Mouse (Mus musculus): ENCODE results near the gene Wfdc9. TPM values are rescaled to one million over a fixed set of nuclear protein-coding genes. Genes with fewer than 3 reads are reported as not detected.
A peak's percentile ranks its signal among the peaks of the same experiment; 100 is the strongest.

The Wfdc9 gene
- polyA plus RNA-seq, 1 experiment from 2014 or later = not detected

- Histone ChIP-seq H3K4me3 (ENCODE audit: low read depth, low read length) (no peak overlapping the region), H3K4me1 (replicated peaks; ENCODE audit: control insufficient read depth, insufficient read depth) (no peaks in the 10 kb centered on the region), H3K9me3 (ENCODE audit: control insufficient read depth, low read length) (no peaks in the 10 kb centered on the region), H3K9ac (ENCODE audit: low read length) (no peak overlapping the region), H3K36me3 (ENCODE audit: control insufficient read depth, insufficient read depth, low read length) (no peaks in the 10 kb centered on the region), H3K27me3 (ENCODE audit: control insufficient read depth, insufficient read depth, low read length) (no peaks in the 10 kb centered on the region), H3K27ac (replicated peaks) (no peak overlapping the region), H3K4me2 (replicated peaks; ENCODE audit: low read depth) (no peak overlapping the region)
- 81% methylated on average over 7 of the region's 7 CpGs for WGBS
- DNase-seq (ENCODE audit: low spot score) (no peak), ATAC-seq (ENCODE audit: low FRiP score, low TSS enrichment) (no peak)
- TF ChIP-seq CTCF (IDR thresholded peaks at IDR 0.05; ENCODE audit: low read depth) = peak; percentile 43
- TF ChIP-seq EP300 (optimal IDR thresholded peaks at IDR 0.05) = no peak
These were observed 19.7 kb upstream of the Wfdc9 start for GRCm38 (mm10) chr2:164676103-164676502.

DNA sequence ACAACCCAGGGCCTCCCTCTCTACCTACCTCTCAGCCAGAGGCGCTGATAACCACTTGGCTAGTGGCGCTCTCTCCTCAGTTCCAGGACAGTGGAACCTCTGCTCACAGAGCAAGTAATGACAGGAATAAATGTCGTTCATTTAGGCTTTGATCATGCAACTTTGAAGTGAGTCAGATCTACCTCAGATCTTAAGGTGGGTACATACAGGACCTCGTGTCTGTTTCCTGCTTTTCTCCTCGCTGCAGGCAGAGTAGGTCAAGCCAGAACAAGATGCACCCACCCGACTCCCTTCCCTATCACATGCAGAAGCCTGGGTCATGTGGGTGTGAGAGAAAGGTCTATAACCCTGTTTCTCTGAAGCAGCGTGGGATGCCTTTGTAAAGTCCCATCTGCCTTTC is 17.6 kb upstream of the Wfdc9 start, which contains the start of gene Wfdc11:
Wfdc11 (minus strand) TSS at position 101 of the 400 bp plus-strand sequence.
- Histone ChIP-seq H3K36me3 (ENCODE audit: control insufficient read depth, insufficient read depth, low read length) (no peaks in the 10 kb centered on the region), H3K9ac (ENCODE audit: low read length) (no peak within 1 kb of the TSS), H3K4me2 (replicated peaks; ENCODE audit: low read depth) (no peak within 1 kb of the TSS), H3K27ac (replicated peaks) (no peak within 1 kb of the TSS), H3K4me1 (replicated peaks; ENCODE audit: control insufficient read depth, insufficient read depth) (no peaks in the 10 kb centered on the region), H3K9me3 (ENCODE audit: control insufficient read depth, low read length) (no peaks in the 10 kb centered on the region), H3K27me3 (ENCODE audit: control insufficient read depth, insufficient read depth, low read length) (no peaks in the 10 kb centered on the region), H3K4me3 (ENCODE audit: low read depth, low read length) (no peak within 1 kb of the TSS)
- 53% methylated on average over 7 of the region's 7 CpGs for WGBS
- DNase-seq (ENCODE audit: low spot score) = no peak
- ATAC-seq (ENCODE audit: low FRiP score, low TSS enrichment) = no peak
- TF ChIP-seq CTCF (IDR thresholded peaks at IDR 0.05; ENCODE audit: low read depth) = no peak
- TF ChIP-seq EP300 (optimal IDR thresholded peaks at IDR 0.05) = no peak

DNA sequence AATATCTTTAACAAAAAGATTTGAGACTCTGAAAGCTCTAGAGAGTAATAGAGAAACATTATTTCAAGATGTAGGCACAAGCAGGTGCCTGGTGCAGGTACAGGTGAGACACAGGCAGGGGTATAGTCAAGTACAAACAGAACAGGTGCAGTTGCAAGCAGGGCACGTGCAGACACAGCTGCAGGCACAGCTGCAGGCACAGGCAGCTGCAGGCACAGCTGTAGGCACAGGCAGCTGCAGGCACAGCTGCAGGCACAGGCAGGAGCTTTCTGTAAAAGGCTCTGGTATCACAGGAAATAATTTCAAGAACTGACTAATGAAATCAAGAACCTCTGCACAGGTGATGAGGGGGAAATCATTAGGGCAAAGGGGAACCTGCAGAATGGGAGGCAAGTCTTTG is 14.6 kb upstream of the Wfdc9 start:
- H3K27me3 ChIP-seq (ENCODE audit: control insufficient read depth, insufficient read depth, low read length) = no peaks in the 10 kb centered on the region
- no peaks in the 10 kb centered on the region for H3K36me3 ChIP-seq (ENCODE audit: control insufficient read depth, insufficient read depth, low read length)
- no peaks in the 10 kb centered on the region for H3K4me1 ChIP-seq (replicated peaks; ENCODE audit: control insufficient read depth, insufficient read depth)
- H3K4me3 ChIP-seq (ENCODE audit: low read depth, low read length) = no peak overlapping the region
- no peak for TF ChIP-seq CTCF (IDR thresholded peaks at IDR 0.05; ENCODE audit: low read depth)
- TF ChIP-seq EP300 (optimal IDR thresholded peaks at IDR 0.05) = no peak
- H3K27ac ChIP-seq (replicated peaks) = no peak overlapping the region
- H3K4me2 ChIP-seq (replicated peaks; ENCODE audit: low read depth) = no peak overlapping the region
- H3K9ac ChIP-seq (ENCODE audit: low read length) = no peak overlapping the region
- DNase-seq (ENCODE audit: low spot score) (no peak), ATAC-seq (ENCODE audit: low FRiP score, low TSS enrichment) (no peak)
- WGBS = 10% methylated on average over 1 of the region's 1 CpGs
- H3K9me3 ChIP-seq (ENCODE audit: control insufficient read depth, low read length) = no peaks in the 10 kb centered on the region

DNA sequence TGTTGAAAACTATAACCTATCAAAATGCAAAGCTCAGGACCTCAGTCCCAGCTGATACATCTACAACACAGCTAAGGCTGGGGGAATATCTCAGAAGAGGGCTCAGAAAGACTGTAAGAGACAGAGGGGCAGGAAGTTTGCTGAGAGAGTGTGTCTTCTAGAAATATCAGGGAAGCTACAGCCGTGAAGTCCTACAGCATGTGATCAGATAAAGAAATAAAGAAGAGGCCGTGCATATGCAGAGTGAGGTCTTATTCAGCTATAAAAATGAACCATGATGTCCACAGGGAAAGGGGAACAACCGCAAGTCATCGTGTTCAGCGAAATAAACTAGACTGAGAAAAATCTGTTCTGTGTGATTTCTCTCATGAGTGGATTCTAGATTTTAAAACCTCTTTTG is 13.9 kb upstream of the Wfdc9 start:
- DNase-seq (ENCODE audit: low spot score) (no peak), ATAC-seq (ENCODE audit: low FRiP score, low TSS enrichment) (no peak)
- H3K9ac ChIP-seq (ENCODE audit: low read length) = no peak overlapping the region
- no peaks in the 10 kb centered on the region for H3K9me3 ChIP-seq (ENCODE audit: control insufficient read depth, low read length)
- H3K4me2 ChIP-seq (replicated peaks; ENCODE audit: low read depth) = no peak overlapping the region
- H3K27ac ChIP-seq (replicated peaks) = no peak overlapping the region
- H3K27me3 ChIP-seq (ENCODE audit: control insufficient read depth, insufficient read depth, low read length) = no peaks in the 10 kb centered on the region
- no peak overlapping the region for H3K4me3 ChIP-seq (ENCODE audit: low read depth, low read length)
- H3K4me1 ChIP-seq (replicated peaks; ENCODE audit: control insufficient read depth, insufficient read depth) = no peaks in the 10 kb centered on the region
- WGBS = 79% methylated on average over 5 of the region's 5 CpGs
- H3K36me3 ChIP-seq (ENCODE audit: control insufficient read depth, insufficient read depth, low read length) = no peaks in the 10 kb centered on the region
- TF ChIP-seq CTCF (IDR thresholded peaks at IDR 0.05; ENCODE audit: low read depth) = no peak
- no peak for TF ChIP-seq EP300 (optimal IDR thresholded peaks at IDR 0.05)

- Histone ChIP-seq H3K4me3 (ENCODE audit: low read depth, low read length) (no peak overlapping the region), H3K9ac (ENCODE audit: low read length) (no peak overlapping the region), H3K27ac (replicated peaks) (no peak overlapping the region), H3K4me1 (replicated peaks; ENCODE audit: control insufficient read depth, insufficient read depth) (no peaks in the 10 kb centered on the region), H3K9me3 (ENCODE audit: control insufficient read depth, low read length) (no peaks in the 10 kb centered on the region), H3K27me3 (ENCODE audit: control insufficient read depth, insufficient read depth, low read length) (no peaks in the 10 kb centered on the region), H3K36me3 (ENCODE audit: control insufficient read depth, insufficient read depth, low read length) (no peaks in the 10 kb centered on the region), H3K4me2 (replicated peaks; ENCODE audit: low read depth) (no peak overlapping the region)
- WGBS = 89% methylated on average over 7 of the region's 7 CpGs
- DNase-seq (ENCODE audit: low spot score) (no peak), ATAC-seq (ENCODE audit: low FRiP score, low TSS enrichment) (no peak)
- no peak for TF ChIP-seq CTCF (IDR thresholded peaks at IDR 0.05; ENCODE audit: low read depth)
- no peak for TF ChIP-seq EP300 (optimal IDR thresholded peaks at IDR 0.05)
These were observed 8.5 kb upstream of the Wfdc9 start for GRCm38 (mm10) chr2:164664851-164665250.

DNA sequence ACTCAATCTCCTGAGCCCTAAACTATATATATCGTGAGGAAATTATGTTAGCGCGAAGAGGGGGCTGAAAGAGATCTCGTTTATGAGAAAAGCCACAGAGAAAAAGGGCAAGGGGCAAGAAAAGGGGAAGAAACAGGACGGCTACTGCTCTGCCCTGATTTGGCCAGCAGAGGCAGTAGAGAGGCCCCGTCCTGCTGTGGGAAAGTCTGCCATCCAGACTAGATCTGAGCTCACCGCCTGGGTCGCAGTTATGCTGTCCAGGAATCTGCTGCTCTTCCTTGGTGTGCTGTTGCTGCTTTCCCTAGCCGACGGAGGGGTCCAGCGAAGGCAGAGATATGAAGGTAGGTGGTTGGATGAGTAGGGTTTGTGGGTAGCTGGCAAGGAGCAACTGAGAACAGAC is 525 bp downstream of the Wfdc9 start, which contains the start of gene Wfdc10:
Wfdc10 (plus strand) TSS at position 189 of the 400 bp plus-strand sequence.
- no peaks in the 10 kb centered on the region for H3K4me1 ChIP-seq (replicated peaks; ENCODE audit: control insufficient read depth, insufficient read depth)
- H3K27me3 ChIP-seq (ENCODE audit: control insufficient read depth, insufficient read depth, low read length) = no peaks in the 10 kb centered on the region
- H3K4me2 ChIP-seq (replicated peaks; ENCODE audit: low read depth) = no peak within 1 kb of the TSS
- TF ChIP-seq EP300 (optimal IDR thresholded peaks at IDR 0.05) (no peak), CTCF (IDR thresholded peaks at IDR 0.05; ENCODE audit: low read depth) (peak; percentile 88)
- DNase-seq (ENCODE audit: low spot score) (peak; percentile 60), ATAC-seq (ENCODE audit: low FRiP score, low TSS enrichment) (no peak)
- H3K27ac ChIP-seq (replicated peaks) = no peak within 1 kb of the TSS
- no peak within 1 kb of the TSS for H3K4me3 ChIP-seq (ENCODE audit: low read depth, low read length)
- 13% methylated on average over 11 of the region's 11 CpGs for WGBS
- no peaks in the 10 kb centered on the region for H3K36me3 ChIP-seq (ENCODE audit: control insufficient read depth, insufficient read depth, low read length)
- no peaks in the 10 kb centered on the region for H3K9me3 ChIP-seq (ENCODE audit: control insufficient read depth, low read length)
- H3K9ac ChIP-seq (ENCODE audit: low read length) = no peak within 1 kb of the TSS
